Mouse (Mus musculus) CD4-positive, CD25-positive, alpha-beta regulatory T cell, adult 9 weeks (primary cell): ENCODE data around the gene Kcnh7. TPM values are rescaled to one million over a fixed set of nuclear protein-coding genes. Genes with fewer than 3 reads are reported as not detected.

Source experiments
- polyA plus RNA-seq: library from polyadenylated mRNA; unstranded; fragments of 100-300 nt; shearing (Covaris generic); gene quantifications from one replicate; pipeline ENCODE4 v1.2.1, GENCODE M21; 2017

Kcnh7 gene
- polyA plus RNA-seq, result not detected

GRCm38 (mm10) chr2:63183563-63184545 lies at the start of gene Kcnh7:
Gene Kcnh7 (minus strand): TSS chr2:63184287.

GRCm38 (mm10) chr2:62664135-62664670 lies 519.9 kb downstream of the Kcnh7 start, which contains the start of gene Gca:
Gene Gca (plus strand): TSS chr2:62664285.

GRCm38 (mm10) chr2:62646014-62646645 lies 538.0 kb downstream of the Kcnh7 start, which contains the start of gene Ifih1:
Gene Ifih1 (minus strand): TSS chr2:62646255.

